25 mouse cellular contexts compared by ENCODE assay signal in genomic region chr6:29426331-29426730, GRCm38 (mm10). TPM values are rescaled to one million over a fixed set of nuclear protein-coding genes. Genes with fewer than 3 reads are reported as not detected.
DNase-seq lines count a peak whose midpoint lies in the region; ATAC-seq lines count a peak whose summit lies in the region.
"Had no signal": no experiment of that assay in that cellular context is flagged by ENCODE, and none has a peak within 500 bp of the region (broad histone marks: within the 10 kb centered on the region; RNA-seq: fewer than 3 reads in every experiment).

No protein-coding gene starts in this region.

- peaks cover 12% of the 10 kb centered on the region for H3K27me3 ChIP-seq in hindbrain, embryonic 13.5 days
- no peaks in the 10 kb centered on the region for H3K27me3 ChIP-seq in hindbrain, embryonic 11.5 days (ENCODE audit: control insufficient read depth, insufficient read depth, low read length)
- H3K27me3 ChIP-seq: Patski had no signal

- 78% methylated on average over 6 of the region's 6 CpGs for WGBS in hindbrain, embryonic 13.5 days
- 81% methylated on average over 6 of the region's 6 CpGs for WGBS in hindbrain, embryonic 11.5 days

- no peak for DNase-seq in hindbrain, embryonic 11.5 days (ENCODE audit: low spot score)
- DNase-seq in 3T3-L1 (ENCODE audit: low read depth, low spot score) (peak; percentile 36), R1 (ENCODE audit: low read depth, low spot score) (peak; percentile 52), ZHBTc4 (ENCODE audit: low read depth, low spot score) (peak; percentile 63)
- no peak for DNase-seq in layer of hippocampus, adult 11-12 months (ENCODE audit: low spot score)
- no peak for DNase-seq in thymus, postnatal 0 days (ENCODE audit: low spot score)
- no peak for DNase-seq in right cerebral cortex, postnatal 4 days
- DNase-seq: adrenal gland, adult 2 months; adrenal gland, adult 8-10 months; adrenal gland, postnatal 10 days; adrenal gland, postnatal 14 days; adrenal gland, postnatal 25 days; adrenal gland, postnatal 36 days; B cell, adult 2 months; cerebellum, adult 11 months; cerebellum, adult 11-12 months; cerebellum, adult 18-20 months; cerebellum, adult 2 months; cerebellum, adult 8-10 months had no signal

- no peak for ATAC-seq in hindbrain, embryonic 13.5 days (ENCODE audit: low FRiP score)
- ATAC-seq in hindbrain, embryonic 11.5 days (ENCODE audit: low FRiP score), result no peak
- ATAC-seq: activated CD4-positive, CD25-positive, alpha-beta regulatory T cell, adult 4 months; CD4-positive, CD25-positive, alpha-beta regulatory T cell, adult 4 months; Patski had no signal

- H3K9me3 ChIP-seq in hindbrain, embryonic 13.5 days, result no peaks in the 10 kb centered on the region
- H3K9me3 ChIP-seq in hindbrain, embryonic 11.5 days (ENCODE audit: control insufficient read depth, low read length), result no peaks in the 10 kb centered on the region
- H3K9me3 ChIP-seq: G1E had no signal

- H3K4me2 ChIP-seq in hindbrain, embryonic 13.5 days, result no peak overlapping the region
- H3K4me2 ChIP-seq in hindbrain, embryonic 11.5 days (replicated peaks; ENCODE audit: low read depth, low read length), result no peak overlapping the region

- peaks cover 16% of the 10 kb centered on the region for H3K36me3 ChIP-seq in hindbrain, embryonic 13.5 days
- H3K36me3 ChIP-seq in hindbrain, embryonic 11.5 days (ENCODE audit: control insufficient read depth, insufficient read depth, low read length), result no peaks in the 10 kb centered on the region
- H3K36me3 ChIP-seq: G1E had no signal

- H3K9ac ChIP-seq in hindbrain, embryonic 13.5 days, result 0 out of 2 replicates have a peak overlapping the region, but pooled peaks have one; percentile 10
- no peak overlapping the region for H3K9ac ChIP-seq in hindbrain, embryonic 11.5 days (ENCODE audit: low read depth, low read length)

- H3K27ac ChIP-seq in hindbrain, embryonic 13.5 days, result no peak overlapping the region
- no peak overlapping the region for H3K27ac ChIP-seq in hindbrain, embryonic 11.5 days (ENCODE audit: low read depth, low read length)

- no peak overlapping the region for H3K4me3 ChIP-seq in hindbrain, embryonic 13.5 days
- H3K4me3 ChIP-seq in hindbrain, embryonic 11.5 days (ENCODE audit: low read depth, low read length), result no peak overlapping the region

- H3K4me1 ChIP-seq in hindbrain, embryonic 13.5 days (replicated peaks), result peaks cover under 1% of the 10 kb centered on the region
- no peaks in the 10 kb centered on the region for H3K4me1 ChIP-seq in hindbrain, embryonic 11.5 days (replicated peaks; ENCODE audit: control insufficient read depth, insufficient read depth, low read length)

RNA-seq across cellular contexts. Expression of gene Flnc, which starts 6.7 kb away (rescaled TPM):
- polyA plus RNA-seq in hindbrain, embryonic 13.5 days (2015; fragmentation: Nextera tagmentation; extraction: Ambion mirVana), result 5.0 and 5.8 TPM in 2 replicates
- polyA plus RNA-seq in hindbrain, embryonic 11.5 days (2014; fragmentation: Nextera tagmentation; extraction: Ambion mirVana), result 2.5 and 2.9 TPM in 2 replicates
- 0.17 and 0.35 TPM in 2 replicates for polyA plus RNA-seq in thymus, postnatal 0 days (2015; fragmentation: Nextera tagmentation; extraction: Ambion mirVana)
- polyA plus RNA-seq: activated CD4-positive, CD25-positive, alpha-beta regulatory T cell, adult 4 months; CD4-positive, CD25-positive, alpha-beta regulatory T cell, adult 4 months had no signal

RNA-seq across cellular contexts. Expression of gene Ccdc136, which starts 30.2 kb away (rescaled TPM):
- polyA plus RNA-seq in hindbrain, embryonic 13.5 days (2015; fragmentation: Nextera tagmentation; extraction: Ambion mirVana), result 38.3 and 46.1 TPM in 2 replicates
- 25.4 and 27.0 TPM in 2 replicates for polyA plus RNA-seq in hindbrain, embryonic 11.5 days (2014; fragmentation: Nextera tagmentation; extraction: Ambion mirVana)
- polyA plus RNA-seq in thymus, postnatal 0 days (2015; fragmentation: Nextera tagmentation; extraction: Ambion mirVana), result 1.8 and 2.5 TPM in 2 replicates

RNA-seq across cellular contexts. Expression of gene Opn1sw, which starts 38.1 kb away (rescaled TPM):
- polyA plus RNA-seq in hindbrain, embryonic 13.5 days (2015; fragmentation: Nextera tagmentation; extraction: Ambion mirVana), result 0.26 and 0.32 TPM in 2 replicates
- polyA plus RNA-seq in hindbrain, embryonic 11.5 days (2014; fragmentation: Nextera tagmentation; extraction: Ambion mirVana), result 0.10 and 0.31 TPM in 2 replicates
- polyA plus RNA-seq in thymus, postnatal 0 days (2015; fragmentation: Nextera tagmentation; extraction: Ambion mirVana), result 0.15 and 0.17 TPM in 2 replicates
- polyA plus RNA-seq: adrenal gland, adult 2 months; cerebellum, adult 2 months; G1E had no signal

RNA-seq across cellular contexts. Expression of gene Atp6v1f, which starts 41.2 kb away (rescaled TPM):
- polyA plus RNA-seq in hindbrain, embryonic 13.5 days (2015; fragmentation: Nextera tagmentation; extraction: Ambion mirVana), result 337 and 340 TPM in 2 replicates
- 209 and 215 TPM in 2 replicates for polyA plus RNA-seq in hindbrain, embryonic 11.5 days (2014; fragmentation: Nextera tagmentation; extraction: Ambion mirVana)
- polyA plus RNA-seq in thymus, postnatal 0 days (2015; fragmentation: Nextera tagmentation; extraction: Ambion mirVana), result 381 and 416 TPM in 2 replicates

RNA-seq across cellular contexts. Expression of gene Atp6v1fnb, which starts 44.9 kb away (rescaled TPM):
- polyA plus RNA-seq in hindbrain, embryonic 13.5 days (2015; fragmentation: Nextera tagmentation; extraction: Ambion mirVana), result 0.57 and 1.0 TPM in 2 replicates
- not detected in 2 replicates for polyA plus RNA-seq in hindbrain, embryonic 11.5 days (2014; fragmentation: Nextera tagmentation; extraction: Ambion mirVana)
- polyA plus RNA-seq in thymus, postnatal 0 days (2015; fragmentation: Nextera tagmentation; extraction: Ambion mirVana), result not detected in 2 replicates
- polyA plus RNA-seq: activated CD4-positive, CD25-positive, alpha-beta regulatory T cell, adult 4 months; adrenal gland, adult 2 months; C2C12; CD4-positive, CD25-positive, alpha-beta regulatory T cell, adult 4 months; G1E; Patski had no signal

Comparison
In these comparisons a context has a peak if more than half of its experiments do, and no peak if none do; other contexts are left out.
1. DNase-seq: peak in 3T3-L1 (single experiment), R1 (single experiment) and ZHBTc4 (single experiment); none in hindbrain, embryonic 11.5 days (single experiment), layer of hippocampus, adult 11-12 months (single experiment), thymus, postnatal 0 days (single experiment) and right cerebral cortex, postnatal 4 days (single experiment).